Mouse (Mus musculus): Measurements from ENCODE around the gene Efna1.

Efna1 gene

GRCm38 (mm10) chr3:89280606-89281511 is at the start of gene Efna1:
TSS of gene Efna1 (minus strand) at chr3:89281142.
- peak; percentile 88 for DNase-seq

GRCm38 (mm10) chr3:89330346-89330745 is 49.4 kb upstream of the Efna1 start:
- DNase-seq, result no peak

GRCm38 (mm10) chr3:89328623-89329022 is 47.7 kb upstream of the Efna1 start:
- DNase-seq, result no peak

GRCm38 (mm10) chr3:89327371-89327870 is 46.5 kb upstream of the Efna1 start:
- no peak for DNase-seq

- no peak for DNase-seq
These were observed 44.9 kb upstream of the Efna1 start for GRCm38 (mm10) chr3:89325882-89326281.

- DNase-seq, result peak; percentile 86
These were observed 41.7 kb upstream of the Efna1 start, which contains the start of gene Efna3 for GRCm38 (mm10) chr3:89322514-89323165. TSS of gene Efna3 (minus strand) at chr3:89322965.

GRCm38 (mm10) chr3:89322131-89322500 is 41.2 kb upstream of the Efna1 start:
- DNase-seq, result no peak

- no peak for DNase-seq
These were observed 40.5 kb upstream of the Efna1 start for GRCm38 (mm10) chr3:89321183-89322130.

- peak; percentile 64 for DNase-seq
These were observed 39.7 kb upstream of the Efna1 start for GRCm38 (mm10) chr3:89320581-89321182.

- DNase-seq, result no peak
These were observed 38.8 kb upstream of the Efna1 start for GRCm38 (mm10) chr3:89319591-89320350.

- DNase-seq, result no peak
These were observed 38.1 kb upstream of the Efna1 start for GRCm38 (mm10) chr3:89318971-89319590.

GRCm38 (mm10) chr3:89318316-89318715 is 37.4 kb upstream of the Efna1 start:
- no peak for DNase-seq

GRCm38 (mm10) chr3:89317246-89317645 is 36.3 kb upstream of the Efna1 start:
- no peak for DNase-seq

- peak; percentile 93 for DNase-seq
These were observed 35.9 kb upstream of the Efna1 start for GRCm38 (mm10) chr3:89316833-89317232.

- DNase-seq, result peak; percentile 35
These were observed 35.2 kb upstream of the Efna1 start for GRCm38 (mm10) chr3:89315930-89316831.

- peak; percentile 90 for DNase-seq
These were observed 34.4 kb upstream of the Efna1 start for GRCm38 (mm10) chr3:89315195-89315929.

GRCm38 (mm10) chr3:89314791-89315190 is 33.8 kb upstream of the Efna1 start:
- peak; percentile 24 for DNase-seq

- DNase-seq, result no peak
These were observed 33.4 kb upstream of the Efna1 start for GRCm38 (mm10) chr3:89314340-89314739.

- DNase-seq, result peak; percentile 85
These were observed 27.1 kb upstream of the Efna1 start for GRCm38 (mm10) chr3:89308089-89308488.
